Mouse (Mus musculus) right cerebral cortex, postnatal 14 days (tissue): ENCODE data around the gene Gm7879.

Source experiments
- DNase-seq: peaks from one replicate; pipeline ENCODE4 v3.0.0; 2022

Gene Gm7879

GRCm38 (mm10) chr5:43948748-43949275, 35.9 kb downstream of the Gm7879 start:
- peak; percentile 7 for DNase-seq

GRCm38 (mm10) chr5:43953241-43953640, 40.3 kb downstream of the Gm7879 start:
- no peak for DNase-seq

- DNase-seq = no peak
Observed at GRCm38 (mm10) chr5:43959884-43960440, 47.0 kb downstream of the Gm7879 start.

- no peak for DNase-seq
Observed at GRCm38 (mm10) chr5:43961056-43961455, 48.1 kb downstream of the Gm7879 start.
